ENCODE assay signal across 10 mouse cellular contexts in the genomic region with DNA sequence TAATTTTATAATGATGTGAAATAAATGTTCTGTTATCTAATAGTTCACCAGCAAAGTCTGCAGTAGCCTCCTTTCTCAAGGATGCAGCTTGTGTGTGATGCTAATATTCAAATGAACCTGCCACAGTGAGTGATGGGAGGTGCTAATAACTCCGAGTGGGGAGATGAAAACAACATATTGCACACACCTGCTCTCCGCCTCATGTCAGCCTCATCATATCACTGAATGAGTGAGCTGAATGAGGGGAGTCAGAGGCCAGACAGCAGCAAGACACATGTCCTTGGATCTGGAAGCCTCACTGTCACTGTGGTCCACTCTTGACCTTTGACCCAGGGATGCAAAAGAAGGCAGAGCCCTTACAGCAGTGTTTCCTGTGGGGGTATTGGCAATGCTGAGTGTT.
"Had no signal": no experiment of that assay in that cellular context is flagged by ENCODE, and none has a peak within 500 bp of the region (broad histone marks: within the 10 kb centered on the region; RNA-seq: fewer than 3 reads in every experiment).

No protein-coding gene starts in this region.

- H3K4me3 ChIP-seq: limb, embryonic 13.5 days; midbrain, embryonic 13.5 days; stomach, embryonic 15.5 days had no signal

- DNase-seq: kidney, postnatal 14 days; left cerebral cortex, postnatal 4 days; lung, adult 18-20 months; retina, postnatal 1 day; right cerebral cortex, postnatal 14 days; thymus, postnatal 4 days had no signal

- H3K9me3 ChIP-seq: limb, embryonic 13.5 days; midbrain, embryonic 13.5 days; stomach, embryonic 15.5 days had no signal

- H3K4me2 ChIP-seq: limb, embryonic 13.5 days; midbrain, embryonic 13.5 days; stomach, embryonic 15.5 days had no signal

- H3K36me3 ChIP-seq: limb, embryonic 13.5 days; midbrain, embryonic 13.5 days; stomach, embryonic 15.5 days had no signal

- H3K27ac ChIP-seq: limb, embryonic 13.5 days; liver, embryonic 14.5 days; midbrain, embryonic 13.5 days; stomach, embryonic 15.5 days had no signal

- H3K27me3 ChIP-seq: midbrain, embryonic 13.5 days had no signal

- H3K9ac ChIP-seq: limb, embryonic 13.5 days; liver, embryonic 14.5 days; midbrain, embryonic 13.5 days; stomach, embryonic 15.5 days had no signal

- ATAC-seq: midbrain, embryonic 13.5 days had no signal
